Mouse (Mus musculus) small intestine, adult 2 months (tissue): ENCODE data around the gene Tulp2.

ENCODE experiments used
- CTCF ChIP-seq: fragments of 200-500 bp; IDR thresholded peaks from 2 replicates; pipeline ENCODE4 v1.5.1; 2012; ENCODE audit warnings: low read depth, mild to moderate bottlenecking, control low read depth, inconsistent platforms, low read length, moderate library complexity, mixed read lengths; ENCODE audit not compliant: insufficient replicate concordance, insufficient read length; ENCODE audit errors: extremely low read depth
- POLR2A ChIP-seq: fragments of 200-500 bp; IDR thresholded peaks from 2 replicates; pipeline ENCODE4 v1.6.1; 2012; ENCODE audit warnings: low read depth, mild to moderate bottlenecking, control low read depth, inconsistent platforms, low read length, moderate library complexity

- TF ChIP-seq POLR2A: no peak
- TF ChIP-seq CTCF: no peak
Measured at GRCm38 (mm10) chr7:45561624-45562520, 80.2 kb downstream of the Tulp2 start.
